Mouse (Mus musculus) lung, postnatal 10 days (tissue): Measurements from ENCODE around the gene Slc24a2.

Experiments used
- DNase-seq: peaks from one replicate; pipeline ENCODE4 v3.0.0; 2021

Slc24a2 gene

GRCm38 (mm10) chr4:87229960-87230551 is at the start of gene Slc24a2:
Slc24a2 (minus strand) TSS chr4:87230477.
- peak; percentile 35 for DNase-seq

GRCm38 (mm10) chr4:87274825-87275224 is 44.5 kb upstream of the Slc24a2 start:
- no peak for DNase-seq

- DNase-seq, result no peak
Observed at GRCm38 (mm10) chr4:87274276-87274675, 44.0 kb upstream of the Slc24a2 start.

- DNase-seq, result no peak
Observed at GRCm38 (mm10) chr4:87273476-87273875, 43.2 kb upstream of the Slc24a2 start.

- no peak for DNase-seq
Observed at GRCm38 (mm10) chr4:87229224-87229959, 885 bp downstream of the Slc24a2 start.

GRCm38 (mm10) chr4:87221586-87221985 is 8.7 kb downstream of the Slc24a2 start:
- peak; percentile 38 for DNase-seq

GRCm38 (mm10) chr4:87218196-87218595 is 12.1 kb downstream of the Slc24a2 start:
- no peak for DNase-seq

GRCm38 (mm10) chr4:87211344-87211978 is 18.8 kb downstream of the Slc24a2 start:
- no peak for DNase-seq

- no peak for DNase-seq
Observed at GRCm38 (mm10) chr4:87210533-87210932, 19.7 kb downstream of the Slc24a2 start.

- no peak for DNase-seq
Observed at GRCm38 (mm10) chr4:87202081-87202480, 28.2 kb downstream of the Slc24a2 start.

GRCm38 (mm10) chr4:87201229-87201628 is 29.0 kb downstream of the Slc24a2 start:
- no peak for DNase-seq

- no peak for DNase-seq
Observed at GRCm38 (mm10) chr4:87184147-87184930, 45.9 kb downstream of the Slc24a2 start.

GRCm38 (mm10) chr4:87177116-87177515 is 53.2 kb downstream of the Slc24a2 start:
- DNase-seq, result no peak

GRCm38 (mm10) chr4:87163945-87164344 is 66.3 kb downstream of the Slc24a2 start:
- no peak for DNase-seq

- DNase-seq, result no peak
Observed at GRCm38 (mm10) chr4:87158053-87158452, 72.2 kb downstream of the Slc24a2 start.

- DNase-seq, result no peak
Observed at GRCm38 (mm10) chr4:87151990-87152389, 78.3 kb downstream of the Slc24a2 start.

GRCm38 (mm10) chr4:87149584-87149983 is 80.7 kb downstream of the Slc24a2 start:
- no peak for DNase-seq

- peak; percentile 5 for DNase-seq
Observed at GRCm38 (mm10) chr4:87141590-87142365, 88.5 kb downstream of the Slc24a2 start.

- DNase-seq, result peak; percentile 6
Observed at GRCm38 (mm10) chr4:87140901-87141300, 89.4 kb downstream of the Slc24a2 start.

- DNase-seq, result no peak
Observed at GRCm38 (mm10) chr4:87132525-87132924, 97.8 kb downstream of the Slc24a2 start.

- no peak for DNase-seq
Observed at GRCm38 (mm10) chr4:87126756-87127155, 103.5 kb downstream of the Slc24a2 start.

GRCm38 (mm10) chr4:87119758-87120157 is 110.5 kb downstream of the Slc24a2 start:
- no peak for DNase-seq
